Mouse (Mus musculus): Measurements from ENCODE around the gene Pank1. TPM values are rescaled to one million over a fixed set of nuclear protein-coding genes. Genes with fewer than 3 reads are reported as not detected.
A peak's percentile ranks its signal among the peaks of the same experiment; 100 is the strongest.

Gene Pank1
- 2.6 to 4.1 TPM (median 2.7 TPM) in 3 replicates for total RNA-seq (2017)

- no peak; the same call in 1 of the 2 replicates for ATAC-seq (replicated peaks; ENCODE audit: insufficient number of reproducible peaks, low FRiP score, low TSS enrichment, poor library complexity, severe bottlenecking)
These were observed at the start of gene Pank1 for GRCm38 (mm10) chr19:34878603-34879541. Gene Pank1, minus strand, starts transcription at chr19:34879455.

GRCm38 (mm10) chr19:34922603-34922963 lies 43.3 kb upstream of the Pank1 start:
- ATAC-seq (replicated peaks; ENCODE audit: insufficient number of reproducible peaks, low FRiP score, low TSS enrichment, poor library complexity, severe bottlenecking), result peak; percentile 28; the same call in 1 of the 2 replicates

- peak; percentile 93 for ATAC-seq (replicated peaks; ENCODE audit: insufficient number of reproducible peaks, low FRiP score, low TSS enrichment, poor library complexity, severe bottlenecking)
These were observed 42.7 kb upstream of the Pank1 start, which contains the start of gene Kif20b for GRCm38 (mm10) chr19:34921652-34922602. Gene Kif20b, plus strand, starts transcription at chr19:34922361.

- ATAC-seq (replicated peaks; ENCODE audit: insufficient number of reproducible peaks, low FRiP score, low TSS enrichment, poor library complexity, severe bottlenecking), result no peak
These were observed 42.0 kb upstream of the Pank1 start for GRCm38 (mm10) chr19:34921253-34921651.

- ATAC-seq (replicated peaks; ENCODE audit: insufficient number of reproducible peaks, low FRiP score, low TSS enrichment, poor library complexity, severe bottlenecking), result no peak
These were observed 41.3 kb upstream of the Pank1 start for GRCm38 (mm10) chr19:34920531-34920930.

- ATAC-seq (replicated peaks; ENCODE audit: insufficient number of reproducible peaks, low FRiP score, low TSS enrichment, poor library complexity, severe bottlenecking), result no peak
These were observed 40.8 kb upstream of the Pank1 start for GRCm38 (mm10) chr19:34920066-34920465.

- ATAC-seq (replicated peaks; ENCODE audit: insufficient number of reproducible peaks, low FRiP score, low TSS enrichment, poor library complexity, severe bottlenecking), result no peak
These were observed 33.1 kb upstream of the Pank1 start for GRCm38 (mm10) chr19:34912366-34912765.

- ATAC-seq (replicated peaks; ENCODE audit: insufficient number of reproducible peaks, low FRiP score, low TSS enrichment, poor library complexity, severe bottlenecking), result no peak
These were observed 27.5 kb upstream of the Pank1 start for GRCm38 (mm10) chr19:34906772-34907171.

GRCm38 (mm10) chr19:34905424-34905823 lies 26.2 kb upstream of the Pank1 start:
- ATAC-seq (replicated peaks; ENCODE audit: insufficient number of reproducible peaks, low FRiP score, low TSS enrichment, poor library complexity, severe bottlenecking), result no peak; the same call in 1 of the 2 replicates

GRCm38 (mm10) chr19:34904032-34904431 lies 24.8 kb upstream of the Pank1 start:
- no peak for ATAC-seq (replicated peaks; ENCODE audit: insufficient number of reproducible peaks, low FRiP score, low TSS enrichment, poor library complexity, severe bottlenecking)

GRCm38 (mm10) chr19:34901735-34902134 lies 22.5 kb upstream of the Pank1 start:
- ATAC-seq (replicated peaks; ENCODE audit: insufficient number of reproducible peaks, low FRiP score, low TSS enrichment, poor library complexity, severe bottlenecking), result no peak

- no peak for ATAC-seq (replicated peaks; ENCODE audit: insufficient number of reproducible peaks, low FRiP score, low TSS enrichment, poor library complexity, severe bottlenecking)
These were observed 22.0 kb upstream of the Pank1 start for GRCm38 (mm10) chr19:34901266-34901665.

- ATAC-seq (replicated peaks; ENCODE audit: insufficient number of reproducible peaks, low FRiP score, low TSS enrichment, poor library complexity, severe bottlenecking), result no peak
These were observed 19.7 kb upstream of the Pank1 start for GRCm38 (mm10) chr19:34898941-34899340.

GRCm38 (mm10) chr19:34897082-34897965 lies 18.1 kb upstream of the Pank1 start:
- no peak for ATAC-seq (replicated peaks; ENCODE audit: insufficient number of reproducible peaks, low FRiP score, low TSS enrichment, poor library complexity, severe bottlenecking)

GRCm38 (mm10) chr19:34895082-34895481 lies 15.8 kb upstream of the Pank1 start:
- no peak for ATAC-seq (replicated peaks; ENCODE audit: insufficient number of reproducible peaks, low FRiP score, low TSS enrichment, poor library complexity, severe bottlenecking)

GRCm38 (mm10) chr19:34891590-34891989 lies 12.3 kb upstream of the Pank1 start:
- no peak for ATAC-seq (replicated peaks; ENCODE audit: insufficient number of reproducible peaks, low FRiP score, low TSS enrichment, poor library complexity, severe bottlenecking)

- ATAC-seq (replicated peaks; ENCODE audit: insufficient number of reproducible peaks, low FRiP score, low TSS enrichment, poor library complexity, severe bottlenecking), result no peak
These were observed 11.7 kb upstream of the Pank1 start for GRCm38 (mm10) chr19:34890981-34891380.

- ATAC-seq (replicated peaks; ENCODE audit: insufficient number of reproducible peaks, low FRiP score, low TSS enrichment, poor library complexity, severe bottlenecking), result no peak
These were observed 7.1 kb upstream of the Pank1 start for GRCm38 (mm10) chr19:34886324-34886723.

Data from monocyte, adult 5-6 weeks (primary cell).